Comparison of ENCODE assay signal across 26 mouse cellular contexts in genomic region chr3:127737876-127738275, GRCm38 (mm10). TPM values are rescaled to one million over a fixed set of nuclear protein-coding genes. Genes with fewer than 3 reads are reported as not detected.
"Had no signal": no experiment of that assay in that cellular context is flagged by ENCODE, and none has a peak within 500 bp of the region (broad histone marks: within the 10 kb centered on the region; RNA-seq: fewer than 3 reads in every experiment).

No protein-coding gene starts in this region.

- H3K36me3 ChIP-seq: embryonic facial prominence, embryonic 10.5 days; embryonic facial prominence, embryonic 12.5 days; embryonic facial prominence, embryonic 13.5 days; embryonic facial prominence, embryonic 15.5 days; forebrain, embryonic 12.5 days; forebrain, embryonic 15.5 days had no signal

- H3K27me3 ChIP-seq: embryonic facial prominence, embryonic 12.5 days; embryonic facial prominence, embryonic 13.5 days; embryonic facial prominence, embryonic 15.5 days; forebrain, embryonic 15.5 days had no signal

- DNase-seq: cerebellum, adult 9-10 months; cerebellum, adult 9-11 months; cerebellum, postnatal 10 days; cerebellum, postnatal 14 days; cerebellum, postnatal 25 days; cerebellum, postnatal 36 days; embryo, embryonic 11 days; forebrain, postnatal 0 days; gastrocnemius, adult 2 months; gastrocnemius, postnatal 10 days; gastrocnemius, postnatal 14 days; gastrocnemius, postnatal 25 days; gastrocnemius, postnatal 36 days; heart, adult 18-20 months; heart, adult 2 months had no signal

- H3K4me3 ChIP-seq: embryonic facial prominence, embryonic 10.5 days; embryonic facial prominence, embryonic 12.5 days; embryonic facial prominence, embryonic 13.5 days; embryonic facial prominence, embryonic 15.5 days; erythroblast, embryonic 14.5 days; forebrain, embryonic 10.5 days; forebrain, embryonic 12.5 days; forebrain, embryonic 13.5 days; forebrain, embryonic 15.5 days; gastrocnemius, adult 2 months; heart, adult 2 months had no signal

- ATAC-seq: forebrain, embryonic 13.5 days; forebrain, embryonic 14.5 days; forebrain, embryonic 15.5 days; forebrain, embryonic 16.5 days; forebrain, postnatal 0 days had no signal

- H3K27ac ChIP-seq: embryonic facial prominence, embryonic 10.5 days; embryonic facial prominence, embryonic 12.5 days; embryonic facial prominence, embryonic 13.5 days; embryonic facial prominence, embryonic 15.5 days; forebrain, embryonic 10.5 days; forebrain, embryonic 12.5 days; forebrain, embryonic 13.5 days; forebrain, embryonic 15.5 days; gastrocnemius, adult 2 months; heart, adult 2 months had no signal

- H3K4me1 ChIP-seq: embryonic facial prominence, embryonic 10.5 days; embryonic facial prominence, embryonic 12.5 days; embryonic facial prominence, embryonic 13.5 days; embryonic facial prominence, embryonic 15.5 days; forebrain, embryonic 12.5 days; forebrain, embryonic 13.5 days; forebrain, embryonic 15.5 days had no signal

- H3K9me3 ChIP-seq: embryonic facial prominence, embryonic 12.5 days; forebrain, embryonic 13.5 days; forebrain, embryonic 15.5 days had no signal

RNA-seq across cellular contexts. Expression of gene Alpk1, which starts 42.5 kb away (rescaled TPM):
- polyA plus RNA-seq: erythroblast, embryonic 14.5 days had no signal
